Mouse (Mus musculus) layer of hippocampus, postnatal 25 days (tissue): Measurements from ENCODE around the gene Olfr701. TPM values are rescaled to one million over a fixed set of nuclear protein-coding genes. Genes with fewer than 3 reads are reported as not detected.

Source experiments
- DNase-seq, 2 experiments: peaks; one replicate each; pipeline ENCODE4 v3.0.0; 2022; ENCODE audit warnings: mixed read lengths in 2 of 2, low spot score in 1 of 2; ENCODE audit errors: extremely low spot score in 1 of 2
- total RNA-seq, 2 experiments: library from RNA; stranded (reverse); gene quantifications; 2 replicates each; pipeline ENCODE4 v1.2.3; 2021

Gene Olfr701
- total RNA-seq: not detected

GRCm38 (mm10) chr7:106813829-106814228 is at the start of gene Olfr701:
Gene Olfr701 (plus strand): TSS chr7:106814129.
- DNase-seq: no peak

- no peak for DNase-seq
Observed at GRCm38 (mm10) chr7:106788330-106788729, 25.6 kb upstream of the Olfr701 start.

GRCm38 (mm10) chr7:106793098-106793497 is 20.8 kb upstream of the Olfr701 start, which contains the start of gene Olfr699:
Gene Olfr699 (minus strand): TSS chr7:106793198.
- DNase-seq: no peak

GRCm38 (mm10) chr7:106808734-106809133 is 5.2 kb upstream of the Olfr701 start, which contains the start of gene Olfr700:
Gene Olfr700 (minus strand): TSS chr7:106808834.
- DNase-seq: no peak

GRCm38 (mm10) chr7:106815775-106816174 is 1.8 kb downstream of the Olfr701 start:
- DNase-seq: no peak

GRCm38 (mm10) chr7:106818414-106818813 is 4.5 kb downstream of the Olfr701 start:
- DNase-seq: no peak

- DNase-seq: no peak
Observed at GRCm38 (mm10) chr7:106833793-106834192, 19.9 kb downstream of the Olfr701 start, which contains the start of gene Olfr702. Gene Olfr702 (minus strand): TSS chr7:106833893.

GRCm38 (mm10) chr7:106843060-106843459 is 29.1 kb downstream of the Olfr701 start, which contains the start of gene Olfr703:
Gene Olfr703 (plus strand): TSS chr7:106843360.
- no peak for DNase-seq

GRCm38 (mm10) chr7:106862885-106863284 is 49.0 kb downstream of the Olfr701 start, which contains the start of gene Olfr704:
Gene Olfr704 (plus strand): TSS chr7:106863185.
- no peak for DNase-seq

Other genes with a start within 250 kb of the Olfr701 start
- gene Olfr693, start 133.5 kb upstream of the Olfr701 start, total RNA-seq: not detected
- not detected for gene Olfr694, start 122.3 kb upstream of the Olfr701 start, total RNA-seq
- not detected for gene Olfr695, start 97.7 kb upstream of the Olfr701 start, total RNA-seq
- gene Olfr697, start 71.7 kb upstream of the Olfr701 start, total RNA-seq: not detected
- not detected for gene Olfr698, start 58.7 kb upstream of the Olfr701 start, total RNA-seq
- gene Olfr699, start 20.9 kb upstream of the Olfr701 start, total RNA-seq: not detected
- gene Olfr700, start 5.3 kb upstream of the Olfr701 start, total RNA-seq: not detected
- not detected for gene Olfr702, start 19.8 kb downstream of the Olfr701 start, total RNA-seq
- not detected for gene Olfr703, start 29.2 kb downstream of the Olfr701 start, total RNA-seq
- gene Olfr704, start 49.1 kb downstream of the Olfr701 start, total RNA-seq: not detected
- gene Olfr705, start 62.8 kb downstream of the Olfr701 start, total RNA-seq: not detected
- gene Olfr706, start 74.0 kb downstream of the Olfr701 start, total RNA-seq: not detected
- gene Olfr707, start 87.1 kb downstream of the Olfr701 start, total RNA-seq: not detected
- gene Olfr1532-ps1, start 93.9 kb downstream of the Olfr701 start, total RNA-seq: not detected
- gene Olfr709-ps1, start 118.1 kb downstream of the Olfr701 start, total RNA-seq: not detected
- gene Olfr710, start 134.2 kb downstream of the Olfr701 start, total RNA-seq: not detected
- gene Olfr6, start 149.8 kb downstream of the Olfr701 start, total RNA-seq: under 1 TPM; 0.07 to 0.10 TPM
- not detected for gene Olfr711, start 161.3 kb downstream of the Olfr701 start, total RNA-seq
- gene Olfr2, start 191.9 kb downstream of the Olfr701 start, total RNA-seq: not detected
- not detected for gene Olfr713, start 217.0 kb downstream of the Olfr701 start, total RNA-seq